Mouse (Mus musculus): Measurements from ENCODE around the gene Ulk4.
"Not testable (repeated sequence)": the region's sequence is repeated elsewhere in the genome, so short reads cannot be mapped to it uniquely, and the experiment has no call there.

Gene Ulk4

DNA sequence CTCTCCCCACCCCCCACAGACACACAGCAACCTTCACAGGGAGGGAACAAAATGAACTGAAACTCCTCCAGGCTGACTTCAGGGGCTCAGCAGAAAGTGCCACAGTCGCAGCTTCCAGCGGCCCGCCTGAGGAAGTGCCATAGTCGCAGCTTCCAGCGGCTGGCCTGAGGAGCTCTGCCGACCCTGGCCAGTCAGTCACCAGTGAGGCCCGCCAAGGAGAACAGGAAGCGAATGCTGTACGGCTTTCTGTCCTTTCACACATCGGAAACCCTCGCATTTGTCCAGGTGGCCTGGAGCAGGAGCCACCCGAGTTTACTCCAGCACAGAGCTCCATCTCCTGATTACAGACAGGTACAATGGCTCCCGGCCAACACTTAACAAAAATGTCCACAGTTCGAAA lies 27.2 kb downstream of the Ulk4 start:
- DNase-seq = no peak

DNA sequence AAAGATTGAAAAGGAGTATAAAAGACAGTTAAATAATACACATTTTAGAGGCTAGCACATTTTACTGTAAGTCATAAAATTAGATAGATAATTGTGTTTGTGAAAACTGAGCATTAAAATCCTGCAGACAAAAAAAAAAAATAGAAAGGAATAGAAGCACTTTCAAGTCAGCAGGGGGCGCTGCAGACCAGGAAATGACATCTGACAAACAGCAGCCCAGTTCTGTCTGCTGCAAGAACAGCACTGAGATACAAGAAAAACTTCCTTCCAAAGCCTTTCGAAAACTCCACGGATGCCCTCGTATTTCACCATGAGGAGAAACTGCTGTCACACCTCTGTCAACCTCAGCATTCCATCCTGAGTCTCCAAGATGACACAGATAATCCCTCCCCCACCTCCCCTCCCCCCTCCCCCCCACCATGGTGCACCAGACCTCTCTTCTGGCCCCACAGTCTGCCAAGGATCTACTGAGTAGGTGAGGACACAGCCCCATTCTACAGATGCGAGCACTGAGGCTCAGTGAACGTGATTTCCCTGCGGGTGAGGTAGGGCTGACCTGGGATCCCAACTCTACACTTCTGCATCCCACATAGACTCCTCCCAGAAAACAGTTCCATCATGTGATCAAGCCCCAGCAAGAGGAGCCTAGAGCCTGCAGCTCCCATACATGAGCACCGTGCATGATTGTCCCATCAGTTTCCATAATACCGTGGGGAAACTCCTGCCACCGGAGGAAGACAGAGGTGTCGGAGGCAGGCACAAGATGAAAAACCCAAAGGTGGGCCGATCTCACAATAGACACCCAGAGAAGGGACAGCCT lies 28.8 kb downstream of the Ulk4 start:
- DNase-seq = peak; percentile 75

DNA sequence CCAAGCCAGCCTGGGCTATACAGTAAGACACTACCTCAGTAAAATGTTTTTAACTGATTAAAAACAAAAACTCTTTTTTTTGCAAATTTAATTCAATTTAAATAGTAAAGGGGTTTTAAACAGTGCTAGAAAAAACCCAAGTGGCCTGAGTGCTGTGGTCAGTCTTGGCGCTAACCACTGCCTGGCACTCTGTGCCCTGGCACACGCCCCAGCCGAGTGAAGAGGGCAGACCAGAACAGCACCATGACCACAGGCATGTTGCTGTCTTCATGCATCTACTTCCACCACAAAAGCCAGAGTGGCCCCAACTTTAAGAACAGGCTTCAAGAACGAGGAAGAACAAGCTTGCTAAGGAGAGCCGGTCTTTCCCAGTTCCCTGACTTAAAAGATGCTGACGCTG lies 29.9 kb downstream of the Ulk4 start:
- no peak for DNase-seq

DNA sequence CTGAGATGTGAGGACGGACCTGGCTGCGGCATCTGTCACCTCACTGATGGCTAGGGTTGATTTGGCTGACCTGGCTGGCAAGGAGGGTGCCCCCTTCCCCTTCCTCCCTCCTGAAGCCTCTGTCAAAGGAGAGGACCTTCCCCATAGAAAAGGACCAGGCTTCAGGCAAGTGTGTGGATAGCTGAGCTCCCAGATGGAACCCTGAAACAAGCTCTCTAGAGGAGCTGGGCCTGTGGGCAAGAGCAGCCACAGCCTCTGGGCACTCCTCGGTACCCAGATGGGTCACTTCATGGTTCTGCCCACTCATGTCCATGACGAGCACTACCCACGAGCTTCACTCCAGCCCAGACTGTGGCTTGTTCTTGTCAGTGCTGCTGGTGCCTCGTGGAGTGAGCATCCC lies 34.7 kb downstream of the Ulk4 start:
- no peak for DNase-seq

DNA sequence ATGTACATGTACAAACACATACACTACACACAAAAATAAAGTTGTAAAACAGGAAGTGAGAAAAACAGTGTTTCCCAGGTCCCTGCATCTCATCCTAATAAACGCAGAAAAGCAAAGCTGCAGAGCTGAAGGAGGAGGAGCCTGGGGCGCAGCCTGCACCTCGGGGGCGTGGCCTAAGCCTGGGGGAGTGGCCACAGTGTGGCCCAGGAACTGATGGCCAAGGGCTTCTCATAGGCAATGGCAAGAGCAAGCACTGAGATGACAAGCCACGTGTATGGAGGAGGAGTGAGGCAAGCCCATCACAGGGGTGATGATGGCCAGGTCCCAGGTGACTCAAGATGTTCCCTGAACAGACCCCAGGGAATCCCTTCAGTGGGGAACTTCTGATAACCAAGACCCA lies 35.2 kb downstream of the Ulk4 start:
- DNase-seq = no peak

DNA sequence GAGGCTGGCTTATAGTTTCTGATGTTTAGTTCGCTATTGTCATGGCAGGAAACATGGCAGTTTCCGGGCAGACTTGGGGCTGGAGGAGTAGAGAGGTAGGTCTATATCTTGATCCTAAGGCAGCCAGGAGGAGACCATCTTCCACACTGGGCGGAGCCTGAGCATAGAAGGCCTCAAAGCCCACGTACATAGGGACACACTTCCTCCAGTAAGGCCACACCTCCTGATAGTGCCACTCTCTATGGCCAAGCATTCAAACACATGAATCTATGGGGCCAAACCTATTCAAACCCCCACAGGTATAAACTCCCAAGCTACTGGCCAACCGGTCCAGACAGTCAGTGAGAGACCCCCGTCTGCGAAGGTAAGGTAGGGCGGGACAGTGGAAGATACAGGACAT lies 35.6 kb downstream of the Ulk4 start:
- no peak for DNase-seq

DNA sequence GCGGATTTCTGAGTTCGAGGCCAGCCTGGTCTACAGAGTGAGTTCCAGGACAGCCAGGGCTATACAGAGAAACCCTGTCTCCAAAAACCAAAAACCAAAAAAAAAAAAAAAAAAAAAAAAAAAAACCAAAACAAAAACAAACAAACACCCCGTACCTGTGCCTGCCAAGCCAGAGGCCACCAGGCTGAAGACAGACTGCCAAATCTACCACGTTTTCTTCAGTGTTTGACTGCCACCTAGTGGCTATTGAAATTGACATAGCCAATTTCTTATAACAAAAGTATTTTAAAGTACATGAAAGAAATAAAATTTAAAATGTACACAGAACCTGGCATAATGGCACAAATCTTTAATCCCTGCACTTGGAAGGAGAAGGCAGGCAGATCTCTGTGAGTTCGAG lies 36.8 kb downstream of the Ulk4 start:
- peak; percentile 29 for DNase-seq

DNA sequence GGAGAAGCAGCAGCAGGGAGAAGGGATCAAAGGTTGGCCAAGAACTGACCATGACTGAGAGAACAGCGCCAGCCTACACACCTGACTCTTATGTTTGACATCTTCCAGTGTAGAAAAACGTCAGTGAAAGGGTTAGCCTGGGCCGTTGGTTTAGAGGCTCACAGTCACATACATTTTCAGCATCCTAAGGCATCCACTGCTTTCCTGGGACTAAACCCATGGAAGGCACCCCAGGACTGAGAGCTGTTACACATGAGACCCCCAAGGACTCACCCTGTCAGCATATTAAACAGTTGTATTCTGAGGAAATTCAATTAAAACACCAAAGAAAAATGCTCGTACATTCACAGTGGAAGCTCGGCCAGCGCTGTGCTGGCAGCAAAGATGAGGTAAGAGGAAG lies 37.4 kb downstream of the Ulk4 start:
- DNase-seq = no peak

DNA sequence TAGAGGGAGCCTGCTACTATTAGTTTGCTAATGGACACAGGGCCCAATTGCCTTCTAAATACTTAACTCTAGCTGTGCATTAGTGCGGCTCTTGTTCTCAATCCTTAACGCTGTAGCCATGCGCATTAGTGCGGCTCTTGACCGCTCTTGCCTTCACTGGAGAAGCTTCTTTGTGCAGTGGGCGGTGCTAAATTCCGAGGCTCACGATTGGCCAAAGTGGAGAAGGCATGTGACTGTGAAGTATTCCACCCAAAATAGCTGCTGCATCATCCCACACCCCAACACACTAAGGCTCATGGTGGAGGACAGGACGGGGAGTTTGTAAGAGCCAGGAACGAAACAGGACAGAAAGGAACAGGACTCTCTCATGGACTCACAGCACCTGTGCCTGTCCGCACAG lies 58.4 kb downstream of the Ulk4 start:
- DNase-seq = no peak

DNA sequence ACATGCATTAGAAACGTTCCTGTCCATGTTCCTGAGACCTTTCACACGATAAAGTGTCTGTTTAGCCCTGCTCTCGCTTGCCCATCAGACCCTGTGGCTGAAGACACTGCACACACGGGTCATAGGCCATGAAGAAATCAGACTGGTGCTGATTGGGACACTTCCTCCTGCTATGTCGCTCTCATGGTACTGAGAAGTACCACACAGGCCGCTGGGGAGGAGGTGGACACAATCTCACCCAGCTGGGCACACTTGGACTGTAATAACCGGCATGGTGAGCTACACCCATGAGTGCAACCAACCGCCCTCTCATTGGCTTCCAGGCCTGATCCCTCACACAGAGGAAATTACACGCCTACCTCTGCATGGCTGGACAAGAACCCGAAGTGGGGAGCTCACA lies 58.8 kb downstream of the Ulk4 start:
- no peak for DNase-seq

DNA sequence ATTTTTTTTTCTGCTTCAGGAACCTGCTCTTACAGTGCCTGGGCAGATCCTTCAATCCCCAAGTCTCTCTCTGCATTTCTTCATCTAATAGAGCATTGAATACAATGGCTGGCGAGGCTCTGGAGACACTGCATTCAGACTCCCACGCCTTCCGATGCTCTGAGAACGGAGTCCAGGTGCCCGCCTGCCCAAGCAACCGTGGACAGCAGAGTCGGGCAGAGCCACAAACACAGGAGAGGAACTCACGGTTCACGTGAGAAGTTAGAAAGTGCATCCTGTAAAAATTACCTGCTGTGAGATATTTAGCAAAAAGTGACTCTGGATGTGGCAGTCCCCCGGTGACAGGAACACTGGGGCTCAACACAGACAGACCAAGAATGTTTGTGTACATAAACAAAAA lies 59.3 kb downstream of the Ulk4 start:
- no peak for DNase-seq

DNA sequence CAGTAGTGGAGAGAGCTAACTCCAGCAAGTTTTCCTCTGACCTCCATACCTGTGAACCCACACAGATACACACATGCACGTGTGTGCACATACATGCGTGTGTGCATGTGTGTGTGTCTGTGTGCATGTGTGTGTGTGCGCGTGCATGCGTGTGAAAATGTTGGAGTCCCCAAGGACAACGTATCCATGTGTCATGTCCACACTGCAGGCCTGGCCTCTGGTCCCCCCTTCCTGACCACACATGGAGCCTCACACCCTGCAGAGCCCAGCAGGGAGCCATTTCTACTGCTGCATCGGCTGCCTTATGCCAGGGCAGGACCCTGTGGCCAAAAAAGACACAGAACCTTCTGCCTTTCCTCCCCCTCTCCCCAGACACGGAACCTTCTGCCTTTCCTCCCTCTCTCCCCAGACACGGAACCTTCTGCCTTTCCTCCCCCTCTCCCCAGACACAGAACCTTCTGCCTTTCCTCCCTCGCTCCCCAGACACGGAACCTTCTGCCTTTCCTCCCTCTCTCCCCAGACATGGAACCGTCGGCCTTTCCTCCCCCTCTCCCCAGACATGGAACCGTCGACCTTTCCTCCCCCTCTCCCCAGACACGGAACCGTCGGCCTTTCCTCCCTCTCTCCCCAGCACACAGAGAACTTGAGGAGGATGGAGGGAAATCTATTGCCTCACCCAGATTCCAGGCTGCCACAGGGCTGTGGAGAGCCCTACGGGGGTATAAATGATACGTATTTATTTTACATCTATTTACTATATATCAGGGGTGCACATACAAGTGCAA lies 60.3 kb downstream of the Ulk4 start:
- DNase-seq = no peak

DNA sequence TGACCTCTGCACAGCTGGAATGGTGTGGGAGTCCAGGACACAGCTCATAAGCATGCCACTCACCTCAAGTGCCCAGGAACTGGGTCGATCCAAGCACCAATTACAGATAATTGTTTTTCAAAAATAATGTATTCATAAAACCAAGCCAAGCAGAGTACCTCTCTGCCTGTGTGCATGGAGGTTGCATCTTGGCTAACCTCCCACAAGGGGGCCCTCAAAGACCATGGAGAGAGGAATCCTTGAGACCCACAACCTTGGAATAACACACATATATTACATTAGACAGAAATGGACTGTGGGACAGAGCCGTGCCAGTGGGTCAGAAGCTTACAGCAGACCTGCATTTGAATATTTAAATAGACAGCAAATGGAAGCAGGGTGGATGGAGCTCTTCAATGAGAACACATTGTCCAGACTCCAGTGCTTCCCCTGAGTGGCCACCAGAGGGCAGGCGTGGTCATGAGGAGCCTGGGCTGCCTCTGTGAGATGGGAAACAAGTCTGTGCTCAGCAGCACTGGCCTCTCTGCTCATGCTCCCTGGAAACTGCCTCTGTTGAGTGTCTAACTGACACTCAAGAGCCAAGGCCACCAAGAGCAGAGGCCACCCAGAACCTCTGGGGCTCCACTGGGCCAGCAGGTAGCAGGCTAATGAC lies 61.5 kb downstream of the Ulk4 start:
- peak; percentile 50 for DNase-seq

DNA sequence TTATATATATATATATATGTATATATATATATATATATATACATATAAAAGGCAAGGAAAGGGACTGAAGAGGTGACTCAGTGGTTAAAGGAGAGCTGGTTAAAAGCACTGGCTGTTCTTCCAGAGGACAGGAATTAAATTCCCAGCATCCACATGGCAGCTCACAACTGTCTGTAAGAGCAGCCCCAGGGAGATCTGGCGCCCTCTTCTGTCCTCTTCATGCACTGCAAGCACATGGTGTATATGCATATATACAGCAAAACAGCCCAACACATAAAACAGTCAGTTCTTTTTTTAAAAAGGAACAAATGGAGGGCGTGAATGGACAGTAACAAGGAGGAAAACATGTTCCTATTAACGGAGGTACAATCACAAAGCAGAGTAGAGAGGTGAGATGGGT lies 64.7 kb downstream of the Ulk4 start:
- no peak for DNase-seq

DNA sequence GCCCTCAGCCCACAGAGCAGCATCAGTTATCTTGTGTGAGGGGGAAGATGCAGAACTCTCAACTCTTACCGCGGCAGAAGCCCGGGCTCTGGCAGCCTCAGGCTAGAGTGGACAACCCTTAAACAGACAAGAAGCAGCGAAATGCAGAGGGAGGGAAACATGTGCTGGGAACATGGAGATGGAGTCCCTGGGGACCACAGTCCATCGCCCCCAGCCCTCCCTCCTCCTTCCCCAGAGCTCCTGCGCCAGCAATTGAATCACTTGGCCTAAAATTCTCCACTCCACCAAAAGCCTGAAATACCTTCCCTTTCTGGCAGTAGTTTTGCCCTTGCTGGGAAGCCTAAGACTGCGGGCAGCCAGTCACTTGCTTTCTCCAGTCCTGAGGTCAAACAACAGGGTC lies 72.0 kb downstream of the Ulk4 start:
- DNase-seq = no peak

DNA sequence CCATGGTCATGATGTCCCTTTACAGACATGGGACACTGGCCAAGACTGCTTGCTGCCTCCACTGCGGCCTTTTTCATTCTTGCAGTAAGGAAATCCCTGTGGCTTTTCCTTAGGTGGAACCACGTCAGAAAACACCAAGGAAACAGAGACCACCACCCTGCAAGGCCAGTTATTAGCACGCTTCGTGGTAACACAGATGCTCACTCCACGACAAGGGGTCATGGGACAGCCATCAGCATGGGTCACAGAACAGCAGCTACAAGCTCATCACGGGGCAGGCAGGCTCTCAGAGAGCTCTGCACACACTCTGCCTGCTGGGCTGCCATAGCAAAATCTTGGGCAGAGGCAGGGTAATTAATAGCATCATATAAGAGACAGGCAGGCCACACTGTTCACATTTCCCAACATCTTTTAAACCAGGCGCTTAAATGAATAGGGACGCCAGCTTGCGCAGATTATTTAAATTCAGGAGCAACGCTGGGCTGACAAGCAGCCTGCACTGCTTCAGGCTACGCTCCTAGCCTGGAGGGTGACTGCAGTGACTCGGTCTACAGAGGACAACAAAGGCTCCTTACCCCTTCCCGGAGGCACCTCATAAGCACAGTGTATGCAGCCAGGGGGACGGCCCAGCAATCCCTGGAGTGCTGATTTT lies 72.7 kb downstream of the Ulk4 start:
- no peak for DNase-seq

DNA sequence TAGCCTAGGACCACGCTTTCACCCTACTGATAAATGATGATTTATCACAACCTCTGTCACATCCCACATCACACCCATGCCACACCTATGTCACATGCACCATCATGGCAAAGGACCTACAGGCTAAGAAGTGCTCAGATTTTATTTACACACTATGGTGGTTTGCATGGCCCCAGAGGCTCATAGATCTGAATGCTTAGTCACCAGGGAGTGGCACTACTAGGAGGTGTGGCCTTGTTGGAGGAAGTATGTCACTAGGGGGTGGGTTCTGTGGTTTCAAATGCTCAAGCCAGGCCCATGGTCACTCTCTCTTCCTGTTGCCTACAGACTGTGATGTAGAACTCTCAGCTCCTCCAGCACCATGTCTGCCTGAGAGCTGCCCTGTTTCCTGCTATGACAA lies 73.3 kb downstream of the Ulk4 start:
- no peak for DNase-seq

DNA sequence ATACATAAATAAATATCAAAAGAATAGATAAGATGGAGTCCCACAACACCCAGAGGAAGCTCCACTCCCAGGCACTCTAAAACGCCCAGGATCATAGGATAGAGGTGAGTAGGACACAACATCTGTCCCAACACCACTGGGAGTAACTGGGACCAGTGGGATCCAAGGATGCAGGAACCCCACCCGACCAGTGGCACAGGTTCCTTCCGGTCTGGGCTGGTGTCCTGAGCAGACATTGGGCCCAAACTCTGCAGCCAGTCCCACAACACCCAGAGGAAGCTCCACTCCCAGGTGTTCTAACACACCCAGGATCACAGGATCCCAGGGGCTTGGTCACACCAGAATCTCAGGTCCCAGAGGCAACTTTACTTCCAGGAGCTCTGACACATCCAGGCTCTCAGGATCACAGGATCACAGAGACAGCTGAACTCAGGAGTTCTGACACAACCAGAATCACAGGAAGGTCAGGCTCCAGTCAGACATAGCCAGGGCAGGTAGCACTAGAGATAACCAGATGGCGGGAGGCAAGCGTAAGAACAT lies 77.8 kb downstream of the Ulk4 start:
- DNase-seq = not testable (repeated sequence)

DNA sequence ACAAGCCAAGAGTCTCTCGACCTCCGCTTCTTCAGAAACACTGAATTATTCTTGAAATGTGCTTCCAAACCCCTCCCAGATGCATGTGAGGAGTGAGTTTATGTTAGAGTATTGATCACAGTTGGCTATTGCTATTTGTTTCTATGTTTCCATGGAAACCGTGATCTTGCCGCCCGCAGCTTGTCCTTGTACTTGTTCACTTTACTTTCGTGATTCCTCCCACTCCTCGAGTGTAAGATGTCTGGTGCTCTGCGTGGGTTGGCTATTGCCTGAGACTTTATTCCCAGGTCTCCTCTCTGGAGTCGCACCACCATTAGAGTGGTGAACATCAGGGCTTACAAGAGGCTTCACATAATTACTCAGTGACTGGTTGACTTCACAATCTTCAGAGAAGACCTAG lies 80.5 kb downstream of the Ulk4 start:
- DNase-seq = no peak

DNA sequence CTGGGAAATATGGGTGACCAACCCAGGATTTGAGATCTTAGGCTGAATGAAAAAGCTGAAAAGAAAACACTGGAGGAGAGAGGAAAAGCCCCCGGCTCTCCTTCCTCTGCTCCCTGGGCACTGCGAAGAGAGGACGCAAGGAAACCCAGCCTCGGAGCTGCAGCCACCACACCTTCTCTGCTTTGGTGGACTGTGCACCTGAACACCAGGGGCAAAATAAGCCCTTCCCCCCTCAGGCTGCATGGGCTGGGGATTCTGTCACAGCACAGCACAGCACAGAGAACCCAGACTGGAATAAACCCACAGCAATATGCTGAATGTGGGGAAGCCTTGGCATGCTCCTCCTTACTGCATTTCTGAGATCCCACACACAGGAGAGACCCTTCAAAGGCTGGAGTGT lies 81.9 kb downstream of the Ulk4 start:
- no peak for DNase-seq

DNA sequence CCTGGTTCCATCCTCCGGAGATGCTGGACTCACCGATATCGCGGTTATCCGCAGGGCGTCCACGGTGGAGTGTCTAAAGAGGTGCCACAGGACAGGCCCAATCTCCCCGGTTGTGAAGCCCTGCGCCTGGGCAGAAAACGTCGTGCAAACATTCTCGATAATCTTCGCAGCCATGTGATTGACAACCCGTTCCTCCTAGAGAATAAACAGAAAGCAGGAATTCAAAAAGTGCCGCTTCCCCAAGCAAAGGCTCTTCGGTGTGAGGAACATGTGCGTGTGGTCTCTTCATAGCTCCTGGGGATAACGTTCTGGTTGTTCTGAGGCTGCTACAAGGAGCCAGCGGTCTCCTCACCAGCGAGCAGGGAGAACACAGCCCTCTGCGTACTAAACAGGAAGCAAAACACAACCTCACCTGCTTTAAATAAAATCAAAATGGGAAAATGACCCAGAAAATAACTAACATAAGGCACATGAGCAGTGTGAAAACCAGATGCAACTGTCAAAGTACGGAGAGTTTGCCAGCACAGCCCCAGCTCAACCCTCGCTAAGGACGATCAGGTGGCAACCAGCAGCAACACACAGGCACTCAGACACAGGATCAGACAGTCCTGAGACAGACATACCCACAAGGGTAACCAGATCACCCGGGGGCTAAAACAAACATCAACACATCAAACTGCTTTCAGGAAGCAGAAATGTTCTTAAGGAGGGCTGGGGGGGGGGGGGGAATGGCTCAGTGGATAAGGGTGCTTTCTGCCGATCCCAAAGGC lies 84.2 kb downstream of the Ulk4 start:
- DNase-seq = no peak

DNA sequence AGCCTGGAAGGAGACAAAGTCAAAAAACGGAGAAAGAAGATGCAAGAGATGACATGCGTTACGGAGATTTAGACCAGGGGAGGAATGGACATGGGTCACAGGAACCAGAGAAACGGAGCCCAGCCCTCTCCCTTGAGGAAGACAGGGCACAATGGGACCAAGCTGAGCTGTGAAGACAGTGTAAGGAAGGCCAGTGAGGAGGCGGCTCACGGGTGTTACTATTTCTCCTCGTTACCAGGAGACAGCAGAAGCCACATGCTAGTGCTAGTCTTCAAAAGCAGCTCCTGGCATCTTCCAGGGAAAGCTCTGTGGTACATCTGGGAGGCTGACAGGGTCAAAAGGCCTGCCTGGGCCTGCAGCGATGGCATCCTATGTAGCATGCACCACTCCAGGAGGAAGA lies 89.2 kb downstream of the Ulk4 start:
- no peak for DNase-seq
